In genomic region chr5:144219936-144220335, GRCm38 (mm10) we compare ENCODE assay signal across 19 mouse cellular contexts. TPM values are rescaled to one million over a fixed set of nuclear protein-coding genes. Genes with fewer than 3 reads are reported as not detected.
"Had no signal": no experiment of that assay in that cellular context is flagged by ENCODE, and none has a peak within 500 bp of the region (broad histone marks: within the 10 kb centered on the region; RNA-seq: fewer than 3 reads in every experiment).

No protein-coding gene starts in this region.

- H3K9ac ChIP-seq: limb, embryonic 13.5 days; liver, embryonic 13.5 days; lung, embryonic 14.5 days; midbrain, embryonic 13.5 days; neural tube, embryonic 12.5 days; neural tube, embryonic 15.5 days; stomach, embryonic 15.5 days had no signal

- H3K4me3 ChIP-seq: limb, embryonic 10.5 days; limb, embryonic 13.5 days; liver, embryonic 13.5 days; megakaryocyte, embryonic 14.5 days; midbrain, embryonic 10.5 days; midbrain, embryonic 13.5 days; myocyte; neural tube, embryonic 12.5 days; neural tube, embryonic 15.5 days; stomach, embryonic 15.5 days had no signal

- ATAC-seq: lung, postnatal 0 days; midbrain, embryonic 13.5 days; midbrain, embryonic 16.5 days had no signal

- H3K27me3 ChIP-seq: limb, embryonic 13.5 days; liver, embryonic 13.5 days; midbrain, embryonic 13.5 days; neural tube, embryonic 12.5 days; neural tube, embryonic 15.5 days; stomach, embryonic 15.5 days had no signal

- H3K36me3 ChIP-seq: liver, embryonic 13.5 days; stomach, embryonic 15.5 days had no signal

- DNase-seq: liver; liver, embryonic 13.5 days; right cerebral cortex, adult 18-20 months; right cerebral cortex, postnatal 14 days; right cerebral cortex, postnatal 4 days; thymus, postnatal 25 days had no signal

- H3K4me2 ChIP-seq: limb, embryonic 13.5 days; liver, embryonic 13.5 days; lung, embryonic 14.5 days; midbrain, embryonic 13.5 days; neural tube, embryonic 12.5 days; neural tube, embryonic 15.5 days; stomach, embryonic 15.5 days had no signal

- H3K27ac ChIP-seq: kidney, postnatal 0 days; limb, embryonic 13.5 days; liver, embryonic 13.5 days; midbrain, embryonic 13.5 days; neural tube, embryonic 12.5 days; neural tube, embryonic 15.5 days; stomach, embryonic 15.5 days had no signal

- H3K9me3 ChIP-seq: limb, embryonic 10.5 days; limb, embryonic 13.5 days; liver, embryonic 13.5 days; megakaryocyte, embryonic 14.5 days; midbrain, embryonic 10.5 days; midbrain, embryonic 13.5 days; neural tube, embryonic 12.5 days; neural tube, embryonic 15.5 days; stomach, embryonic 15.5 days had no signal

RNA-seq across cellular contexts. Expression of gene Bhlha15, which starts 29.9 kb away (rescaled TPM):
- polyA plus RNA-seq: midbrain, embryonic 16.5 days had no signal
